Mouse (Mus musculus): Measurements from ENCODE around the gene Hoxb6.

DNA sequence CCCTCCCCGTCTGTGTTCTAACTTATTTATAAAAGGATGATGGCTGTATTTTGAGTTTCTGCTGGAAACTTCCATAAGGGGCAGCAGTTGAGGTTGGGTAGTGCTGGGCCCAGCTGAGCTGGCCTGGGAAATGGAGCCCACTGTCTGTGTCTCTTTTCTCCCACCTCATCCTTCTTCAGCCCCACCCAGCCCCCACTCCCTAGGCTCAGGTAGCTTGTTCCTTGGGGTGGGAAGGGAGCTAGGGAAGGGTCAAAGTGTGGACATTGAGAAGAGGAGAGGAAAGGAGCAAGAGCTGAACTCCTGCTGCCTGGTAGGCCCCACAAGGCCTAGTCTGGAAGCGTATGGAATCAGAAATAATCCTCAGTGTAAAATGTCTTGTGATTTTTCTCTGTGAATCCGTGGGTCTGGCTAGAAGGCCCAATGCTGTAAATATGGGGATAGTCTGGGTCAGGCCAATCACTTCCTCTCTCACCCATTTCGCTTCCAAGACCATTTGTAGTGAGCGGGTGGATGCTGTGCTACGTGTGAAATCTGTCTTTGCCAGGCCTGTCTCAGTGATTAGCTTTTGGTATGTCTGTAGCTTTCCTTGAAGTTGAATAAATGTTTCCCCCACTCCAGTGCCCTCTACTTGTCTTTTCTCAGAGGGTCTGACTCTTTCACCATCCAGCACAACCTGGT is 13.4 kb downstream of the Hoxb6 start:
- no peak for TF ChIP-seq CTCF (IDR thresholded peaks at IDR 0.05; ENCODE audit: low read depth, low read length)
- no peak for TF ChIP-seq POLR2A (IDR thresholded peaks at IDR 0.05; ENCODE audit: extremely low read depth, insufficient read depth, low read length)

Data from liver, adult 2 months (tissue).